Mouse (Mus musculus) brain, adult 2 months (tissue): ENCODE measurements around the gene Dcaf15.
A peak's percentile ranks its signal among the peaks of the same experiment; 100 is the strongest.

Source experiments
- DNase-seq: peaks from one replicate; pipeline ENCODE4 v3.0.0; 2011; ENCODE audit warnings: low read depth, low spot score

Dcaf15 gene

DNA sequence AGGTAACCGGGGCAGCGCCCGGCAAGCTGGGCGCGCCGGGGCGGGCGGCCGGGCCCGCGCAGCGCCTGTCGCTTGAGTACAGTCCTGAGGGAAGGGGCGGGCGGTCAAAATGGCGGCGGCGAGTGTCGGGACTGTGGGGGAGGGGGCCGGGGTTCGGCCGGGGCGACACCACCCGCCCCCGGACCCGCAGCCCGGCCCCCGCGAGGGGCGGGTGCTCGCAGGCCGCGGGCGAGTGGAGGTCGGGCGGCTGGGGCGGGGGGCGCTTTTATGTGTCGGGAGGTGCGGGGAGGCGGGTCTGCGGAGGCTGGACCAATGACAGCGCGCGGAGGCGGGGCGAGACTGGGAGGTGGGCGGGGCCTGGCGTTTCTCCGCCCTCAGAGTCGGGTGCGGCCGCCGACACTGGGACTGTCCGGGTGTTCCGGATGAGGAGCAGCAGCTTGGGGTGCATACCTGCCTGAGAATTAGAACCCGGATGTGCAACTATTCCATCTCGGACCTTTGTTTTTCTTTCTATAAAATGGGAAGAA is 37.5 kb downstream of the Dcaf15 start:
- peak; percentile 94 for DNase-seq

DNA sequence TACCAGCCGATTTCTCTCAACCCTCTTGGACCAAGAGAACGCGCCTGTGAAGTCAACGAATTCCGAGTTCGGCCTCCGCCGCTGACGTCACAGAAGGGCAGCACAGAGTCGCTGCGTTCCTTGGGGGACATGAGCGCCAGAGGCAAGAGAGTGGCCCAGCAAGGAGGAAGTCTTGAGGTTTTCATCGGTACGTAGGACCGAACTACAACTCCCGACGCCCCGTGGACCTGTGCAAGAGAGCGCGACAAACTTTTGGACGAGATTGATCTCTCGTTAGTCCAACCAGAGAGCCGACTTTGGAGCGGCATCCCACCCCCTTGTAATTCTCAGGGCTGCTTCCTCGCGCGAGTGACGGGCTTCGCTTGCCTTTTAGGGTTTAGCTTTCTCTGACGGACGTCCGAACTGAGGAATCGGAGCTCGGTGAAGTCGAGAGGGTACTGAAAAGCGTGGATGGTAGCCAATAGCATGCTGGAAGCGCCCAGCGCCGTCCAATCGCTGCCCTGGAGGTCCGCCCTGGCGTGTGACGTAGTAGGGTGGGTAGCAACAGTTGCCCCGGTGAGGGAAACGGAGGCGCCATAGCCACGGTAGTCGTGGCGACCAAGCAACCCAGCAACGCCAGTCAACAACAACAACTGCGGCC is 38.2 kb downstream of the Dcaf15 start, which contains the start of gene Rfx1:
Gene Rfx1, plus strand, starts transcription at position 544 of the 640 bp plus-strand sequence.
- peak; percentile 100 for DNase-seq

DNA sequence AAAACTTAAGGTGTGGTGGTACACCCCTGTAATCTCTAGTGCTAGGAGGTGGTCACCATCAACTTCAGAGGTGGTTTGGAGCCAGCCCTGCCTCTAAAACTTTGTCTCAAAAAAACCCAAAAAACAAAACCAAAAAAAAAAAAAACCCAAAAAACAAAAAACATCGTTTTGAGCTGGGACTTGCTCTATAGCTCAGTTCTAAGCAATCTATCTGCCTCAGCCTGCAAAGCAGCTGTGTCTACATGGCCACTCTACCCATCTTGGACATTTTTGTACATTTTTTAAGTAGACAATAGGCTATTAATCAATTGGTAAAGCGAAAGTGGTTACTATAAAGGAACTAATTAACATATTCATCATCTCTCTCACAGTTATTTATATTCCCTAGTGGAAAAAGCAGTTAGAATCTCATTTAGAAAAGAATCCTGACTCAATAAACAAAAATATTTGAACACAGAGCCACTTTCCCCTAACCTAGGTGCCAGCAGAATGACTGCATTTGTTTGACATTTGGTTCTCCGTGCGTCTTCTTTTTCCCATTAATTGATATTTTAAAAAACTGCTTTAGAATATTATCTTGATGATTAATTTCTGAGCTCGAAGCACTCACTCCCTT is 39.0 kb downstream of the Dcaf15 start:
- DNase-seq = no peak

DNA sequence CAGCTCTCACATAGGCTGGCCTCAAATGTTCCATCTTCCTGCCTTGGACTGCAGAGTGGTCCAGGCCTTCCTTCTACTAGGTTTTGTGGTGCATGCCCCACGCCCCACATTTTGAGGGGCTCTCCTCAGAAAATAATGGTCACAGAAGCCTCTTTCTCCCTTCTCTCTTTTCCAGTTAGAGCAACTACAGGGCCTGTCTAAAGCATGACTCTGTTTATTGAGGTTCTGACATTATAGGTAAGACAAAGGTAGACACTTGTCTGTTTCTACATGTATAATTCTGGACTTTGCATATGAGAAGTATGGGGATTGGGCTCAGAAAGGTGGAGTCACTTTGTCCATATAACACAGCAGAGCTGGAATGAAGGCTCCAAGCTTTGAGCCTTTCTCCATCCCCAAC is 39.5 kb downstream of the Dcaf15 start, which contains the start of gene Gm10643:
Gene Gm10643, minus strand, starts transcription at position 101 of the 400 bp plus-strand sequence.
- no peak for DNase-seq

DNA sequence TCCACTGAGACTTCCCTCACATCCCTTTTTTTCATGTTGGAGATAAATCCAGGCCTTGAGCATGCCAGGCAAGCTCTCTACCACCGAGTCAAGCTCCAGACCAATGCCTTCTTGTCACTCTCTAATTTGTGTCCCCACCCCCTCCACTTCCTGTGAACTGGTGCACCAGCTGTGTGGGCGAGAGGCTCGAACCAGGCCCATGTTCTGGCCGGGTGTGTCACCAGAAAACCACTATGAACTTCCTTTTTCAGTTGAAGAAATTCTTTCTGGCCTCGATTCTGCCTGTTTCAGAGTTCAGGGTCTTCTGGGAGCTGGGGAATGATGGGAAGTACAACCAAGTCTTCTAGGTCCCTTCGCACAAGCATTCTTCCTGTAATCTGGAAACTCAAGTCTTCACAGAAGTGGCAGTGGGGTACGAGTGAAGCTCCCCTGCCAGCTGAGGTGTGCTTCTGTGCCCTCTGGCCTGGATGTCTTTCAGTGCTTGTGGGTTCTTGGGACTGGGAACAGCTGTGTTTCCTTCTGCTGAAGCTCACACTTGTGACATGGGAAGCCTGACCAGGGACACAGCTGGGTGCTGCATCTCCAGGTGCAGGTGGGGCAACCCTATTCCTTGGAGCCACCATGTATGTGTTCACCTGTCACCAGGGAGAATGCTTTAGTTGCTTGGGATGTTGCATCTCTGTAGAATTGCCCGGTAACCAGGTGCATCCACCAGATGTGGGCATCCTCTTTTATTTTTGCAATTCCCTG is 40.5 kb downstream of the Dcaf15 start:
- DNase-seq = no peak

- no peak for DNase-seq
These were observed 44.3 kb downstream of the Dcaf15 start for GRCm38 (mm10) chr8:84060245-84060644.

DNA sequence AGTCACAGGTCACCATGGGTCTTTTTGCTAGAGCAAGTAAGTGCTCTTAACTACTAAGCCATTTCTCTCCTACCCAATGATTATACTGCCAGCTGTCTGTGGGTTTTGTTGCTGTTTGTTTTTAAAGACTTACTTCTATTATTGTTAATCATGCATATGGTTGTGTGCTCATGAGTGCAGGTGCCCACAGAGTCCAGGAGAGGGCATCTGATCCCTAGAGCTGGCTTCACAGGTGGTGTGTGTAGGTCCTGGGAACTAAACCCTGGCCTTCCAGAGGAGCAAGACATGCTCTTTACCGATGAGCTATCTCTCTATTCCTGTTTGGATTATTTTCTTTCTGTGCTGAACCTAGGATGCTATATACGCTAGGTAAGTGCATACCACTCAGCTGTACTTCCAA is 45.3 kb downstream of the Dcaf15 start:
- DNase-seq = no peak

DNA sequence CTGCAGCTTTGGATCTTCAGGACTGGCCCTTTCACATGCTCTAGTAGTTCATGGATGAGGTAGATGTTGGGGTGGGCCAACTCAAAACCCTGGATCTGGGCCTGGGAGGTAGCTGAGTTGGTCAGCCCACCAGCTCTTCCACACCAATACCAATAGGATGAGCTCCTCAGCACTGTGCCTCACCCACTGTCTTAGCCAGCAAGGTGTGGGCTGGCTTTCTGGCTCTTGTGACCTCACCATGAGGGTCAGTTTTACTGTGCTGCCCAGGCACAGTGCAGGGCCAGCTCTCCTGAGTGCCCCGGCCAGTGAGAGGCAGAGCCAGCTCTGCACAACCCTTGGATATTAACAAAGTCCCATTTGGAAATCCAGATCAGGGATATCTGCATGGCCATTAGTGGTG is 46.7 kb downstream of the Dcaf15 start:
- no peak for DNase-seq

DNA sequence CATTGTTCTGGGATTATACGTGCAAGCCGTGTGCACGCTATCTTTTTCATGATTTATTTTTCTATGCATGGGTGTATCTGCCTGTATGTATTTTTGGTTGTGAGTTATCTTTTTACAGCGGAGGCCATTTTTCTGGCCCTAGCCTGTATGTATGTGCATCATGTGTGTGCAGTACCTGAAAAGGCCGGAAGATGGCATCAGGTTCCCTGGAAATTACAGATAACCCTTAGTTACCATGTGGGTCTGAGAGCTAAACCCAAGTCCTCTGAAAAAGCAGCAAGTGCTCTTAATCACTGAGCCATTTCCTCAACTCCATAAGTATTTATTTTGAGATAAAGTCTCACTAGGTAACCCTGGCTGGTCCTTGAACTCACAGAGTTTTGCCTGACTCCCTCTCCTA is 51.3 kb downstream of the Dcaf15 start:
- DNase-seq = no peak

DNA sequence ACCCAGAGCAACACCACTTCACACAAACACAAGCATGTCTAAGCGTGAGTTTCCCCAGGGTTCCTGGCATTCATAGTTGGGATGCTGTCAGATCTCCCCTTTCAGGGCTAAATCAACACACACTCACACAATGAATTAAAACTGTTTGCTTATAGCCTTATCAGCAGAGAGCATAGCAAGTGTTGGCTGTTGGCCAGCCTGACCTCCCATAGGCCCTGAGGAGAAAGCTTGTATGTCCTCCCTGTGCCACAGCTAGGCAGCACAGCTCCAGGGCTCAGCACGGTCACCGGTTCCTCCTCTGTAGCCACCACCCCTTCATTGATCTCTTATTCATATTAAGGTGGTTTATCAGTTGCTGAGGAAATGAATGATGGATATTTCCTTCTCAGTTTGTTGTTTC is 51.8 kb downstream of the Dcaf15 start:
- no peak for DNase-seq

GRCm38 (mm10) chr8:84048171-84048570 is 56.4 kb downstream of the Dcaf15 start:
- no peak for DNase-seq
